Mouse (Mus musculus) MN1 (cell line): ENCODE measurements around the gene Tiprl.

ENCODE experiments used
- DNase-seq: peaks from one replicate; pipeline ENCODE4 v3.0.0-alpha.2; 2016; ENCODE audit warnings: low spot score

Tiprl gene

DNA sequence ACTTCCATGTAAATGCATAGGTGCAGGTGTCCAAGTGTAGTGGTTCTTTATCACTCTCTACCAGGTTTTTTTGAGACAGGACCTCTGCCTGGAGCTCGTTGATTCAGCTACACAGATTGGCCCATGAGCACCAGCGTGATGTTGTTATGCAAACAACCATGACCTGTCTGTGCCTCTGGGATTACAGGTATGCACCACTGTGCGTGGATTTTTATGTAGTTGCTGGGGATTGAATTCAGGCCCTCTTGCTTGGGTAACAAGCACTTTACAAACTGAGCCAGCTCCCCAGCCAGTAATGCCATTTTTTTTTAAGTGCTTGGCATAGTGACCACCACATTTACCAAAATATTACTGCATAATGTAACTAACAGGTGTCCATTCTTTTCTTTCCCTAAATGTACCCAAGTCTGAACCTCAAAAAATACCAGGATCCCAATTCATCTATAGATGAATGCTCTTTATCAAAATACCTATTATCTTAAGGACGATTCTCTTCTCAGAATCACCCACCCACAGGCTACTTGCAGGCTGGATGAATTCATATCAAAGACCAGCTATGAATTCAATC lies 35.3 kb downstream of the Tiprl start:
- no peak for DNase-seq

DNA sequence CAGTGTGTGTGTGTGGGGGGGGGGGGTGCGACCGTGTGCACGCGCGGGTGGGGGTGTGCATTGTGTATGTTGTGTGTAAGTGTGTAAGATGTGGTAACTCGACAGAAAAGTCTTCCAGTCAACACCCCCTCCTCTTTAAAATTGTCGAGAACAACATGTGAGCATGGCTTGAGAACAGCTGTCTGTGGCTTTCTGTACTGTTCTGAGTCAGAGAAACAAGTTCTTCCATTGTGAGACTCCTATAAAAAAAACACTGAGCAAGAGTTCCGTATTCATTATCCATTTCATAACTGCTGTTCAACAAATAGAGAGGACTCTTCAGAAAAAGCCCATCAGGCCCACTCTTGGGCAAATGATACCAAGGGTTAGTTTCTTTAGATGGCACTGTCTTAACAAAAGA lies 36.0 kb downstream of the Tiprl start:
- no peak for DNase-seq

DNA sequence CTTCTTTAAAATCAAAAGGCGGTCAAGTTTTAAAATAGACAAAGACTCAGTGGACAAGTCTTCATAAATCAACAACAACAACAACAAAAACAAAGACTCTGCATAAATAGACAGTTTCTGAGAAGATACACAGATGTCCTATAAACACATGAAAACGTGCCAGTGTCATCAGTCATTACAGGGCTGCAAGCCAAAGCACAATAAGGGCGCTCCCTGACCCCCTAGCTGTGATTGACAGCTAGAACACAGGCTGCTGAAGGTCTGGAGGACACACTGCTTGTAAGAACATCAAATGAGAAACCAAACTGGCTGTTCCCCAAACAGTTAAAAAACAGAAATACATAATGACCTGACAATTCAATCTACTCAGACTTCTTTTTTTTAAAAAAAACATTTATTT lies 37.2 kb downstream of the Tiprl start:
- no peak for DNase-seq

DNA sequence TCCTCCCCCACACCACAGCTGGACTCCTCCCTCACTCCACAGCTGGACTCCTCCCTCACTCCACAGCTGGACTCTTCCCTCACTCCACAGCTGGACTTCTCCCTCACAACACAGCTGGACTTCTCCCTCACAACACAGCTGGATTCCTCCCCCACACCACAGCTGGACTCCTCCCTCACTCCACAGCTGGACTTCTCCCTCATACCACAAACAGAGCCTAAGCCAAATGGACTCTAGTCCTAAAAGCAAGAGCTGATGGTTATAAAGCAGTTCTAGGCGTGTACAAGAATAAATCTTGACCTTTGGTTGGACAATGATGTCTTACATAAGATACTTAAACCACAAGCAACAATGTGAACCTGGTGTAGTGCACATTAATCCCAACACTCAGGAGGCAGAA lies 37.8 kb downstream of the Tiprl start:
- no peak for DNase-seq

DNA sequence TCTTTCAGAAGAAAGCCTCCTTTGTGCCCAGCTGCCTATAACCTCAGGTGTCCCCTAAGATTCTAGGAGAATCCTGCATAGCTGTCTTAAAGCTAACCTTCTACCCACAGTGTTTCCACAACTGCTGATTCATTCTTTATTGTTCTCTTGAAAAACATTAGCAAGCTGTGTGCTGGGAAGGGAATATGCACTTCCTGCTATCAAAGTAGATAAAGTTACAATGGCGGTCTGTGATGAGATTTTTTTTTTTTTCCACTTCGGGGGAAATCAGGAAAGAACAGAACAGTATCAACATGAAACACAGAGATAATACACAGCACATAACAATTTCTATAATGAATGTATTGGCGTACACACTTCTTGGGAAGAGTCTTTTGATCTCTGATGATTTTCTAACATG lies 38.9 kb downstream of the Tiprl start:
- no peak for DNase-seq

DNA sequence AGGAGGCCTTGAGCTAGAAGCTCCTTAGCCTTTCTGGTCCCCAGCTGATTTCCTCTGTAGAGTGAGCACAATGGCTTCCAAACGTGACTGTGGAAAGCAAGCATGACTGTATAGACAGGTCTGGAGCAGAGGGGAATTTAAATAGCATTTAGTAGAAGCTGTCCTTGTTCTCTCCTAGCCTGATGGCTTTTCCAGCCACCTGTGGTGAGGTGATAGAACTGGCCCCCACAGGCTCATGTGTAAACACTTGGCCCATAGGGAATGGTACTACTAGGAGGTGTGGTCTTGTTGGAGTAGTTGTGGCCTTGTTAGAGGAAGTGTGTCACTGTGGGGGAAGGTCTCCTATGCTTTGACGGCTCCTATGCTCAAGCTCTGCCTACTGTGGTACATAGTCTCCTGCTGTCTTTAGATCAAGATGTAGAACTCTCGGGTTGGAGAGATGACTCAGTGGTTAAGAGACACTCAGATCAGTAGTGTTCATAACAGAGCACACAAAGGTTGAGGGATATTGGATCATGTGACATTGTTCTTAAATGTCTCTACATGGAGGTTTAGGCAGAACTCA lies 41.3 kb downstream of the Tiprl start:
- no peak for DNase-seq

DNA sequence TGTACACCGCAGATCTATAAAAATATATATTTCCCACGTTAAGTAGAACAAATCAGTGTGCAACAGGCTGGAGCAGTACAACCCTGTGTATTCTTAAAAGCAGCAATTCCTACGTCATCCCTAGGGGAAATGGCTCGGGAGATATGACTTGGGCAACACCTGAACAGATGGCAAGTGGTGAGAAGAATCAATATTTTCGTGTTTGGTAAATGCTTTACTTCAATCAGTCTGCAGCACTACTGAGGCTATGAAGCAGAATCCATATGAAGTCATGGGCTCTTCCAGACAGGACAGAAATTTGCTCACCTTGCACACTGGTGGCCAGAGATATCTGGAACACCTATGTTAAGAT lies 42.2 kb downstream of the Tiprl start:
- no peak for DNase-seq

DNA sequence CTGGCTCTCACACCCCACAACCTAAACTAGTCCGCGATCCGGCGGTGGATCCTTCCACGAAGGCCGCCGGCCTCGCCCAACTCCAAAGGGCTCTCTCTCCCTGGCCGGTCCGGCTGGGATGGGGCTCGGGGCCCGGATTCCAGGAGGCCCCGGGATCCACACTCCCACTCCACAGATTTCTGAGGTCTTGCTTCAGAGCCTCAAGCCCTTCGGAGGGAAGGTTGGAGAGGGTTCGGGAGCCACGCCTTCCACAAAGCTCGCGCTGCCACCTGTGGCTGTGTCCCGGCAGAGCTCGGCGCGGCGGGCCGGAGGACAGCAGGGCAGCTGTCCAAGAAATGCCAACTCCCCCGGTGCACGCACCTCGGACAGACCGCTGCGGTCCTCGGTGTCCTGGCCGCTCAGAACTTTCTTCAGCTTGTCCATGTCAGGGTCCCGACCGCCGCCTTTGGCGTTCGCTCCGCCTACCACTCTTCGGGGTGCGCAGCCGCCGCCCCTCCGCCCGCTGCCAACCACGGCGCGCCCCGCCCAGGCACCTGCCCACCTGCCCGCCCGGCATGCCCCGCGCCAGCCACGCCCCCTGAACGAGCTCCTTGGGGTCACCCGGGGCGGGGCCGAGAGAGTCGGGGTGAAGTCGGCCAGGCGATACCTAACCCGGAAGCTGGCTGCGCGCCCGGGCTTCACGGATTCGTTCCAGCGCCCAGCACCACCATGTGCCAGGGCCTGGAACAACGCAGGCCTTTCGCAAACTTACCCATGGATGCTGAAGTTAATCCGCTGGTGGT lies 42.7 kb downstream of the Tiprl start, which contains the start of gene Sft2d2:
TSS of gene Sft2d2 (minus strand) at position 559 of the 782 bp plus-strand sequence.
- DNase-seq = peak; percentile 92

DNA sequence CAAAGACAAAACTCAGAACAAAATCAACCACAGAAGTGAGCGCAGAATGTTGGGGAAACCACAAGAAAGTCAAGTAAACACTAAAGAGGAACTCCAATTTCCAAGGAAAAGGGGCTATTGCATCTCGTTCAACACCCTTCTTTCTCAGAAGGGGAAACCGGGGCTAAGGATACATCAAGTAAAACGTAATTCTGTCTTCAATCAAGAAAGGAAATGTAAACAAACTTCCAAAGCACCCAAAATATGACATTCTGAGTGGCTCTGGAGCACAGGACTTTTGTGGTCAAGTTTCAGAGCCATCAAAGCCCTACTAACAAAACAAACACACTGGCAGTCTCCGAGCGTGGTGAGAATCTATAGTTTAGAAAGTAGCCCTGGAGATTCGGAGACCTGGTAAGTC lies 43.4 kb downstream of the Tiprl start:
- DNase-seq = no peak

DNA sequence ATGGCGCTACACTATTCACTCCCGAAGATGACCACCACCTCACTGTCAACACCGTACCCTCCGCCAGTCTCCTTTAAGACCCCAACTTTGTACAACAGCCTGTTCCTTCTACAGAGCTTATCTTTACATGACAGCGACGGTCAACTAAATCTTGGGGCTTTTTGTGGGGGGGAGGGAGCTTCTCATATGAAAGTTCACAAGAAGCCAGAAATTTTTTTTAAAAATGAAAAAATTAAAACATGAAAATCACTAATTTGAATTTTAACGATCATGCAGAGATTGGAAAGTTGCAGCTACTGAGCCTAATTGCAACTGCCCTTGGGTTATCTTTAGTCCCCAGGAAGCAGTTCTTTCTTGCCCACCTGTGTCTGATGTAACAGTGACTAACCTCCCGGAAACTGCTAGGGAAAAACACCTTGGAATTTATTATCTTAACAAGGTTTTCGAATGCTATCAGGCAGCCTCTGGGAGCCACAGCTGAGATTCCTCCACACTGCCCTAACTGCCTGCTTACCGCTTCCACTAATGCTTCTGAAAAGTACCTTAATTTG lies 44.0 kb downstream of the Tiprl start:
- DNase-seq = no peak

DNA sequence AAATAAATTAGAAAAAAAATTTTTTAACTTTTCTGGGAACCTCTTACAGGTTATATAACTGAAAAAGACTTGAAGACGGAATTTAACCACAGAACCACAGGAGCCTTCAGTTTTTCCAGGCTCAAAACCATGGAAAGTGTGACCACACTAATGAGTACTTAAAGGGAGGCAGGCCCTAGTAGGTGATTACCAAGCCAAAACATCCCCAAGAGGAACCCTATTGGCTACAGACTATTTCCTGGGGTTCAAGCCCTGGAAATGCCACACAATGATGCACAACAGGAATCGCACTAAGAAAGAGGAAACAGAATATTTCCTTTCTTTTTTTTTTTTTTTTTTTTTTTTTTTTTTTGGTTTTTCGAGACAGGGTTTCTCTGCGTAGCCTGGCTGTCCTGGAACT lies 44.7 kb downstream of the Tiprl start:
- DNase-seq = no peak

DNA sequence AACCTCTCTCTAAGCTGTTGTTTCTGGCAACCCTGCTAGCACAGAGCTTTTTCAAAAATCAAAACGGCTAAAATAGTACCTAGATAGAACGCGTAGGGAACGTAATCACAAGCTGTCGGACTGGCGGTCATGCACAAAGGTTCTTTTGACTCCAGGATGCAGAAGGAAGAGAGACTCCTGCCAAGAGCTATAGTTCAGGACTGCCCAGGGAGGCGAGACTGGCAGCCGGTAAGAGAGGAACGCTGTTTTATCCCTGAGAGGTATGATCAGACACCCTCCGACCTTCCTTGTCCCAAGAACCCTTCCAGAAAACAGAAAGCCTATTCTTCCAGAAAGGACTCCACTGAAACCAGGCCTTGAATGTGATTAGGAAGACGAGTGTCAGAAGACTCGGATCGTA lies 45.2 kb downstream of the Tiprl start:
- DNase-seq = no peak

DNA sequence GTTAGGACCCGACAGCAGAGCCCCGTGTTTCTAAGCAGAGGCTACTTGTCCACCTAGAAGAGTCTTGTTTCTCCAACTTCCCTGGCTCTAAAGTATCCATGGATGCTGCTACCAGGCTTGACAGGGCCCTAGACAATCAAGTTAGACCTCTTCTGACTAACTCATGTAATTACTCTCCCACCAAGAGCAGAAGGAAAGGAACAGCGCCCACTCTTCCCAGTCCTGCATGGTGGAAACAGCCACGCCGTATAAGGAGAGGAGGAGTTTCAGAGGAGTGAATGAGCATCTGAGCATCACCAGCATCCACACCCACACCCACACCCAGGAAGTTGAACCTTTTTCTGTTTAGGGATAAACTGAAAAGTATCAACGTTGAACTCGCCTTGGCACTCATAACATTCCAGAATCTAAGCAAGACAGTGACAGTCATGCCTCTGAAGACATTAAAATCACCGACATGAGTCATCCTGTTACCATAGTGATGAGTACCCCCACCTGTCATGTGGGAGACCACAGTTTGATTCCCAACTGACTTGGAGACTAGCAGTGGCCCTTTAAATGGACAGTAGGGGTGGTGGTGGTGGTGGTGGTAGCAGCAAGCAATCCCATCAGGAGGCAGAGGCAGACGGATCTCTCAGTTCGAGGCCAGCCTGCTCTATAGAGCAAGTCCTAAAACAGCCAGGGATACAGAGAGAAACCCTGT lies 46.1 kb downstream of the Tiprl start:
- no peak for DNase-seq

DNA sequence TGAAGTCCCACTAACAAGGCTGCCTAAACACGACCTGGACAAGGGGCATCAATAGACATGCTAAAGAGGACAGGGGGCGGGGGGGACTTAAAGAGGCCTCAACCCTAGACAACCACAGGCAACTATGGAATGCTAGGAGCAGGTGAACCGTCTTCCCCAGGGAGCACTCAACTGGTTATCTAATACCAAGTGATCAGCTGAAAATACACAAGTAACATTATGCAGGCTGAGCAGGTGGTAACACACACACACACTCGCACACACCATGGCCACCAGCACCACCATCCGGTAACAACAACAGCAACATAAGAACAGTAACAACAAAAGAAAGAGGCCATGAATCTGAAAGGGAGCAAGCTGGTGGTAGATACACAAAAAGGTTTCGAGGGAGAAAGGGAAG lies 46.7 kb downstream of the Tiprl start:
- no peak for DNase-seq

DNA sequence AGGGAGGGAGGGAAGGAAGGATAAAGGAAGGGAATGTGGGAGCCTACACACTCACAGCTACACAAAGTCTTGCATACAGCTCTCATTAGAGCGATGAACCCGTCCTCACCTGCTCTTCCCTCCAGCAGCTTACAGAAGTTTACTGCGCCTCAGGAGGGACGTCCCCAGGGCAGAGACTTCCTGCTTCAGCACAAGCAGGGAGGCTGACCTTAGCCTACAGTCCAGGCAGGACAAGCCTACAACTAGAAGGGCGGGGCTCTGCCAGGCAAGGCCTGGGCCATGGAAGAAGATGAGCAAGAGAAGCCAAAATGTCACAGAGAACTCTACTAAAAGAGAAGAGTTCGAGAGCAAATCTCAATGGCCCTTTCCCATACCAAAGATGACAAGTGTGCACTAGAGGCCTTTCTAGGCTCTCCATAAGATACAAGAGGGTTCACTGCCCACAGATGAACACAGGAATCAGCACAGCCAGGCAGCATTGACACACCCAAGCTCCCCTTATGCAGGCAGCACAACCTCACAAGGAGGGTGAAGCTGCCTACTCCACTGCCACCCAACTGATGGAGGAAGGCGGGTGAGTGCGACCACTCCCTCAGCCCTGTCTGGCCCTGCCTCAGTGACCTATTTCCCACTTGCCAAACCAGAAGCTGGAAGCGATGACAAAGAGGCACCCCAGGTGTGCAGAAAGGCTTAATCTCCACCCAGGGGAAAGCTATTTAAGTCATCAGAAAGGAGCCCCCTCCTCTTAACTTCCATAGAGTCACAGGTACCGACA lies 47.8 kb downstream of the Tiprl start:
- DNase-seq = no peak

DNA sequence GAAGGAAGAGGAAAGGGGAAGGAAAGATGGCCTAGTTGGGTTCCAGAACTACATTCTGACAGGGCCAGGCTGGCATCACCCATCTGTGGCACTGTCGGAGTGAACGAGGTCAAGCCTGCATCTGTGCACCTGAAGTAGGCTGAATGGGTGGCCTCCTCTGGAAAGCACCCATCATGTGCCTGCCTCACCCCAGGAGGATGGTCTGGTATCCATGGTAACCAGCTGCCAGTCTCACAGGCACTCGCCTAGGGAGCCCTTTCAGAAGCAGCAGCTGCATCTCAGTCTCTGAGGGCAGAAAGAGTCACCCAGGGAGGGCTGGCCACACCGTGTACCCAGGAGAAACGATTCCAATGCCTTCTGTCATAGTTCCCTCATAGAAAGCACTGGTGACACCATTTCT lies 49.4 kb downstream of the Tiprl start:
- DNase-seq = no peak

DNA sequence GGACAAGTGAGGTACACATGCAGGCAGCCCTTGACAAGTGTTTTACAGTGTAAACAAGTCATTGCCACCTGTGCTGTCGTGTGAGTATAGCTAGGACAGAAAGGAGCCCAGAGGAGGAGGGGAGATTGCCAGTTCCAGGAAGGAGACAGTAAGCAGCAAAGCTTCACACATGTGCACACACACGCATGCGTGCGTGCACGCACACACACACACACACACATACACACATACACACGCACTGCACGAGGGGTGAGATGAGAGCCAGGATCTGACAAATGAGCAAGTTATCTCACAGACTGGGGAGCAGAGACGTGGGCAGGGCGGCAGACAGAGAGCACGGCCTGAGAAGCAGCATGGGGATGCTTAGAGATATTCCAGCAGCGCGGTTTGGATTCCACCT lies 50.3 kb downstream of the Tiprl start:
- no peak for DNase-seq

DNA sequence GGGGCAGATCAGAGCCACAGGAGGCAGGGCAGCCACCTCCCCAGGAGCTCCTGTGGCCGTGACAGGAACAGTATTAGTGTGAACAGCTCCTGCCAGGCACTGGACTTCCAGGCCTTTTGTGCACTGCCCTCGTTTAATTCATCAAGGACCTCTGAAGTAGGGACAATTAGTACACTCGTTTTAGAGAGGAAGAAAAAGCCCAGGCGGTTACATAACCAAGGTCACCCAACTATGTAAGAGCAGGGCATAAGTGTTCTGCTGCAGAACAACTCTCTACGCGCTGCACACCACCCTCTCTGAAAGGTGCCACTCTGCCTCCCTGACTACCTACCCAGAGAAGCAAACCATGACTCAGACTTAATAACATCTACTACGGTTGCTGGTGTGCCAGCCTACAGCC lies 51.7 kb downstream of the Tiprl start:
- DNase-seq = no peak

DNA sequence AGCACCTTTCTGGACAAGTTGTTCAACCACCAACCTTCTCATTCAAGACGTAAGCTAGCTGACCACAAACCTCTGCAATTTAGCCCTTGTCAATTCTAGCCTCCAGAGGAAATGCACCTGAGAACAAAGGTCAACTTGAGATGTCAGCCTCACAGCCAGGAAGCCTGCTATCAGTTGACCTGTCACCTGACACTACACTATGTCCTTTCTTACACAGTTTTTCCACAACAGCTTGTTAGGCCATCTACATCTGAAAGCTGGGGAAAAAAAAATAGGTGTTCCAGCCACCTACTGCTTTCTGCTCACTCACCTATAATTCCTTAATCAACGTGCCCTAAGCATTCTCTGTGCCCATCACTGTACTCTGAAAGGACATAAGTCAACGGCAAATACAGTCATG lies 52.6 kb downstream of the Tiprl start:
- no peak for DNase-seq

DNA sequence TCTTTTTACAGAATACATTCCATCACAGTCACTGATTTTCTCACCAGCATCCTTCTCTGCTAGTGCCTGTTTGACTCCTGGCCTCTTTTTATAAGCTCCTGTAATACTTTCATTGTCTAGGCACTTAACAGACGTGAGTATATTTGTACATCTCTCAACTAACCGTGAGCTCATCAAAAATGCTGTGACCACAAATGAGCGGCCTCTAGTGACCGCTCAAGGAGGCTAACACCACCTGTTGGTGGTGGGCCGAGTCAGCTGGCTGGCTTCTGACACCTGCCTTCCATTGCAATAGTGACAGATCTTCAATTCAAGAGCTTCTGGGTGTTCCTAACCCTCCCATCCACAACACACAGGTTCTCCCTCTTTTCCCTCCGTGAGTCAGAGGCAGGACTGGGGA lies 53.4 kb downstream of the Tiprl start:
- no peak for DNase-seq

DNA sequence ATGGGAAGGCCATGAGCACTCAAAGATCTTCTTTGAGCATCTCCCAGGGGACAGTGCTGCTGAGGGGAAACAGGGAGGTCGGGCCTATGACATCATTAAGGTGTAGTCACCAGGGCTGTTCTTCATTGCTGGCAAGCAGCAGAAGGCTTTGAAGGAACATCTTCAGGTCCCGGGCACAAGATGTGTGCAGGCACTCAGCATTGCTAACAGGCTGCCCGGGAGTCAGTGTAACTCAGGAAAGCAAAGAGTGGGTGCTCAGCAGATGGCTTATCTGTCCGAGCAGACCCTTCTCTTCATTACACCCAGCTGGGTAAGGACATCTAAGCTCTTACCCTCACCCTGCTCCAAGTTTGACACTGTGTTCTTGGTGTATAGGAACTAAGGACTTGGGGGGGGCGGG lies 57.5 kb downstream of the Tiprl start:
- DNase-seq = no peak

DNA sequence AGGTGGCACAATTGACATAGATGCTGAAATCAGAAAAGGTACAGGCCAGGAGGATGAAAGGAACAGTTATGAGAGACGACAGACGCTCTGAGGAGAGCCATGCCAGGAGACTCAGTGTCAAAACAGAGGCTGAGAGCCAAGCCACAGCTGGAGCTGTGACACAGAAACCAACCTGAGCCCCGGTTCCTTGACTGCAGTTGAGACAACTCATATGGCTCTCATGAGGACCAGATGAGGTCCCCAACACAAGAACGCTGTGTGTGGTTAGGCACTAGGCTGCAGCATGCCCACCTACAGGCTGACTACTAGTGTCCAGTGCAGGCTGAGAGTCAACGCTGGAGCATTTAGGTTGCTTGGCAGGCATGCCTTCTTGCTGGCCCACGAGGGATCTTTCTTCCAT lies 58.7 kb downstream of the Tiprl start:
- no peak for DNase-seq
